Mouse (Mus musculus): ENCODE data around the gene Mxra7.
A peak's percentile ranks its signal among the peaks of the same experiment; 100 is the strongest.

Gene Mxra7

DNA sequence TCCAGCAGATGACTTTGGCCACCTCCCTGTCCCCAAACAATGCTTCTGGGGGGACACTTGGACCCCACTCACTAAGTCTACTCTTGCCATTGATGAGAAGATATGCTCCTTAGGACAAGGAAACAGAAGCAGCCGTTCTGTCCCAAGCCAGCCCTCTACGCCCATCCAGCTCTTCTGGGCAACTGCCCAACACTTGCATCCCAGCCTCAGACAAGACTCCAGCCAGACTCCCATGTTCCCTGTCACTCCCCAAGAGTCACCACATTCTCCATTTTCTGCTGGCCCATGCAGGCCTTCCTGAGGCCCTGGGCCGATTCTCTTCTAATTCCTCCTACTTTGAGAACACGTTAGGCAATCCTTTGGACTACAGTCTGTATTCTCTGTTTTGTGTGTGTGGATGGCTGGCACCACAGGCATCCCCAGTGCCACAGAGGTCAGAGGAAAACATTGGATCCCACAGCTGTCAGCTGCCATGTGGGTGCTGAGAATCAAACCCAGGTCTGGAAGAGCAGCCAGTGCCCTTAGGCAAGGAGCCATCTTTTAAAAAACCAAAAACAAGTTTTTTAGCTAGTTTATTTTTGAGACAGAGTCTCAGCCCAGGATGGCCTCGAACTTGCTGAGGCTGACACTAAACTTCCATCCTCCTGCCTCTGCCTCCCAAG, 7.8 kb downstream of the Mxra7 start:
- no peak for DNase-seq (ENCODE audit: low spot score)

DNA sequence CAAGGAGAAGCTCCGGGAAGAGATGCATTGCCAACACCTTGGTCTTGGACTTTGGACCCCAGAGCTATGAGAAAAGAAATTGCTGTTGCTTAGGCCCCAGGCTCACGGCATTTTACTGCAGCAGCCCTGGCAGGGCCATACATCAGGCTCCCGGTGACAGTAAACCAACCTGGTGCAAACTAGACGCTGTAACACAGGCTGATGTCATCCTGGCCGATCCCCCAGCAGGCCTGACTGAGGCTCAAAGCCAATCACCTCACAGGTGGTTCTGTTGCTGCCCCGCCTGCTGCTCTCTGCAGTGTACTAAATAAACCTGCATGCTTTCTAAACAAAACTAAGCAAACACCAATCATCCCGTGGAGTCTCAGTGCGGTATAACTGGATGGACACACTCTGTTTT, 9.1 kb downstream of the Mxra7 start:
- DNase-seq (ENCODE audit: low spot score), result no peak

DNA sequence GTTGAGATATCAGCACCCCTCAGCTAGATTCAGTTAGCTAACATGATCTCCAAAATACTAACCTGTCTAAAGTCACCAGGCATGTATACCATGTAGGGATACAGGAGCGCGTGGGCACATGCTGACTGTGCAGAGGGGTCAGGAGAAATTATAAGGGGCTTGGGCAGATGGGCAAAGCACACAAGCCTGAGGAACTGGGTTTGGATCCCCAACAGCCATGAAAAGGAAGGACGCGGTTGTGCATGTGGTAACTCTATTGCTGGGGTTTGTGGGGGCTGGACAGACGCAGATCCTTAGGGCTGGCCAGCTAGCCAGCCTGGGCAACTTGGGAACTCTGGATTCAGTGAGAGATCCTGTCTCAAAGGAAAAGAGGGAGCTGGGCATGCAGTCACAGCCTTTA, 10.3 kb downstream of the Mxra7 start:
- DNase-seq (ENCODE audit: low spot score), result no peak

DNA sequence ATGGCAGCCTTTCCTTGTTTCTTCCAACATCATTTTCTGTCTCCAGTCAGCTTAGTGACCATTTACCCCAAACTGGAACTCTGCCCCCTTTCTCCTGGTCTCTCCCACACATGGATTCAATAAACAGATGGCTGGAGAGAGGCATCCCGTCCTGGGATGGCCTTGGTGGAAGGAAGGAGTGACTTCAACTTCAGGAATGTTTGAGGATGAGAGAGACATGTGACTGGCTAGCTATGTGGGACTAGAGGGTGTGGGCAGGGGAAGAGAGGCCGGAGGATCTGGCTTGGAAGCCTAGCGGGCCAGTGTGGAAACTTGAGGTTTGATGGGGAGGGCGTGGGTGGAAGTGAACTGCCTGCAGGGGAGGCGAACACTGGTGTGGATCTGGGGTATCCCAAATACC, 11.1 kb downstream of the Mxra7 start:
- DNase-seq (ENCODE audit: low spot score), result no peak

DNA sequence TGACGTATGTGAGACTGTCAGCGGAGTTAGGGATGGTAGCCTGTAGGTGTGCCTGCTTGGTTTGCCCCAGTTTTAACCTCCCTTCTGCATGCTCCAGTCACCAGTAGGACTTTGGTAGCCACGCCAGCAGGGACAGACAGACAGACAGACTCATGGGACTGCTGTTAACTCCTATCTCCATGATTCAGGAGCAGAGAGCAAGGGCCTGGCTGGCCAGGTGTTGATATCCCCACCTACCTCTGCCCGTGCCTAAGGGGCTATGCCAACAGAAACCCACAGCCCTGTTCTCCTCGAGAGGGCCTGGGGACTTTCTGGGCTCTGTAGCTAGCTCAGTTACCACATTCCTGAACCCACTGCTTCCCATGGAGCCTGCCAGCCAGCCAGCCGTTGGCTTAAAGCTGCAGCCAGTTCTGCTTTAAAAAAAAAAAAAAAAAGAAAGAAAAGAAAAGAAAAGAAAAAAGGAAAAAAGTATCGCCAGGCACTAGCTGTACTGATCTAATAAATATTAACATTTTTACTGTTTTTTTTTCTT, 12.9 kb downstream of the Mxra7 start:
- DNase-seq (ENCODE audit: low spot score), result no peak

DNA sequence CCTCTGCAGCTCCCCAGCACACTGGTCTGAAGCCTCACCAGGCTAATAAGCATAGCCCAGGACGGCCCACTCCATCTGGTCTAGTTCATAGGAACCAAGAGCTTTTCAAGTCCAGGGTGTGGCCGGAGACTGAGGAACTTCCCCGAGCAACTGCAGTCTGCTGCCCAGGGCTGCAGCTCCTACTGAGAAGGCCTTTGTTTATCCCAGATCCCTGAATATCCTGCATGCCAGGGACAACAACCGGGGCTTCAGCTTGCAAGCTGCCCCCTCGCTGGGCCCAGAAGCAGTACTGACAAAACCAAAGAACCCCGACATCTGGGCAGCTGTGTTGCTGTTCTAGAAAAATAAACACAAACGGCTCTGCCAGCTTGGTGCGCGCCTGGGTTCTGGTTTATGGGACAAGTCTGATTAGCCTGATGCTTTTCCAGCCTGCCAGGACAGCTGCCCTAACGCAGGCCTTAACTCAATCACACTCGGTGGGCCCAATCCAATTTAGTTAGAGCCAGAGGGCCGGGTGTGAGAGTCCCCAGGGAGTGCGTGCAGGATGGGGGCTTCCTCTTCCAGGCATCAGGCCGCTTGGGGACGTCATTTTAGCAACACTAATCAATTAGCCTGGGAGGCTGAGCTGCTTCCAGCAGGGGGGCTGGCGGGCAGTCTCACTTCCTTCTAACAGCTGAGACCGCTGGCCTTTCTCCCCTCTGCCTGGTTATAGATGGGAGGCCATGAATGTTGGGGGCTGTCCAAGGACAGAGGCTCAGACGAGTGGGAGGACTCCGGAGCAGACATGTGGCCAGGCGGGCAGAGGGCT, 13.6 kb downstream of the Mxra7 start:
- peak; percentile 78 for DNase-seq (ENCODE audit: low spot score)

DNA sequence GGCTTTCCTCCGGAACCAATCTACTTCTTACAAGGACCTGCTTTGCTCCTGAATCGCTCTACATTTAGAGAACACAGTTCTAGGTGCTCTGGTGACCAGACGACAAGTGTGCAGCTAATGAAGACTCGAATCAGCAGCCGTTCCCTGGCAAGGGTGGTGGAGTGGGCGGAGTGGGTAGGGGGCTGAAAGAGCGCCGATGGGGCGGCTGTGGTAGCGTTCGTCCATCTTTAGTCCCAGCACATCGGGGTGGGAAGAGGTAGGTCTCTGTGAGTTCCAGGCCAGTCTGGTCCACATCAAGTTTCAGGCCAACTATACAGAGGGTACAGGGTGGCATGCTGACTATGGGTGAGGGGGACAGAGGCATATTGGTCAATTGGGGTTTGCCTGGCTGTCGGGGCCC, 14.2 kb downstream of the Mxra7 start:
- no peak for DNase-seq (ENCODE audit: low spot score)

DNA sequence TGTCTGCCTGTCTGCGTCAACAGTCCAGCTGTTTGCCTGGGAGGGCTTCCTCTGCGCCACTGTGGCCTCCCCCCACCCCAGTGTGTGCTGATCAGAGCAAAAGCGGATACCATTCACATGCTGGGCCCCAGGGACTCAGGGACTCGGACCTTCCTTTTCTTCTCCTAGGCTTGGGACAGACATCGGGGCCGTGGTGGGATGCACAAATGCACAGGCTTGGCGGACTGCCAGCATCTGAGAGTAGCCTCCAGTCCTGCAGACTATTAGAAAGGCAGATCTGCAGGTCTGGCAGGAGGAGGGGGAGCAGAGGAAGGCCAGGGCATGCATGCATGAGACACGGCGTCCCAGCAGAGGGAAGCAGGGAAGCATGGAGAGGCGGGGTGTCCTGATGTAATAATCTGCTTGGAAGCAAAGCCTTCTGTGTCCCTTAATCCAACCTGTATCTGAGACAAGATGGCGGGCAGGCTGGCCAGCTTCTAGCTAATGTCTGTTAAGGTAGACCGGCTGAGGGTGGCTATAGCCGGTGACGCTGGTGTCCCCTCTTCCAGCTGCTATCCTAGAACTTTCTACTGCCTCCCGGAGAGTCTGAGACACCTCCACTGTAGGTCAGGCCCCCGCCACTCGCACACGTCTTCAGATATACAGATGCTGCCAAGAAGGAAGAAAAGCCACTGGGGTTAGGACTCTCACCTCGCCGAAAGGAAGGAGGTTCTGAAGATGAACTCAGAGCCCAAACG, 14.9 kb downstream of the Mxra7 start:
- peak; percentile 74 for DNase-seq (ENCODE audit: low spot score)

DNA sequence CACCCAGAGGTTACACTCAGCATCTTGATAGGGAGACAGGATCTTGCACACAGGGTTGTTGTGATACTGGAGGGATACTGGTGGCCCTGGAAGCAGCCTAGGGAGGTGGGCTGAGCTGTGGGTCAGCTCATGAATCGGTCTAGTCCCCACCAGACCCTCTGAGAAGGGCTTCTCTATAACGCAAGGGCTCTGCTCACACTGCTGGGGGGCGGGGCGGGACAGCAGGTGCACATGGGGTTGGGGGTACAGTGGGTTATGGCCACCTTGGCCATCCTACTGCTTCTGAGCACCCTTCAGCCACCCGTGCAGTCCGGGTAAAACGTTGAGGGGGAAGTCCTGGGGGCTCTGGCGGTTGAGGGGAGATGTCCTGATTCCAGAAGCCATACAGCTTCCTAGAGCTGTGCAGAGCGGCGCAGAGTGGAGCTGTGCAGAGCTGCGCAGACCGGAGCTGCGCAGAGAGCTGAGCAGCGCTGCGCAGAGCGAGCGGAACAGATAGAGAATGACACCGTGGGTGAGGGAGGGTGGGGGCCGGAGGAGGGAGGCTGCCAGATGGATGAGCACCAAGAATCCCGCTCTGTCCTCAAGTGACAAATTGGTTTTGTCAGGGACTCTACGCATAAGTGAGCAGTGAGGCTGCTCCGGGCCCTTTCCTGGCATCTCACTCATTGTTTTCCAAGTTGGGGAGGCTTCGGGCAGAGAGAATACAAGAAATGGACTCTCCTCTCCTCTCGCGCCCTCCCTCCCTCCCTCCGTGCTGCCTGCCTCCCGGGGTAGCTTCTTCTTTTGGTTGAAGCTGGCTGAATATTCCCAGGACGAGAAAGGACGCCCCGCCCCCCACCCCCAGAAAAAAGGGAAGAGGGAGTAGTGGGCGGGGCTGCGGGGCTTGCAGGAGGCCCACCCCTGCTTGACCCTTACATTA, 16.6 kb downstream of the Mxra7 start:
- DNase-seq (ENCODE audit: low spot score), result peak; percentile 86

DNA sequence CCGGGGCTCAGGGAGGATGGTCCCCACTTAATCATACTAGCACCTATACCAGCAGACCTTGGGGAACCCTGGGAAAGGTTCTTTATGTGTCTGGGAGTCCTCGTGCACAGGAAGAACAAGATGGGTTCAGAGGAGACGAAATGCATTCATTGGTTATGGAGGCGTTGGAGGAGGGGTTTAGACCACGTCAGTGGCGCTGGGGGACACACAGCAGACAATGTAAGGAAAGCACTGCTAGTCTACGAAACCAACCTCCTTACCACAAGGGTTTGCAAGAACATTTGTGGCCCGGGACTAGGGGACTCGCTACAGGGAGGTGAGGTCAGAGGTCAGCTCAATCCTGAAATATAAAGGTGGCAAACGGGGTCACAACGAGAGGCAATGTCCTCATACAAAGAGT, 17.3 kb downstream of the Mxra7 start:
- no peak for DNase-seq (ENCODE audit: low spot score)

DNA sequence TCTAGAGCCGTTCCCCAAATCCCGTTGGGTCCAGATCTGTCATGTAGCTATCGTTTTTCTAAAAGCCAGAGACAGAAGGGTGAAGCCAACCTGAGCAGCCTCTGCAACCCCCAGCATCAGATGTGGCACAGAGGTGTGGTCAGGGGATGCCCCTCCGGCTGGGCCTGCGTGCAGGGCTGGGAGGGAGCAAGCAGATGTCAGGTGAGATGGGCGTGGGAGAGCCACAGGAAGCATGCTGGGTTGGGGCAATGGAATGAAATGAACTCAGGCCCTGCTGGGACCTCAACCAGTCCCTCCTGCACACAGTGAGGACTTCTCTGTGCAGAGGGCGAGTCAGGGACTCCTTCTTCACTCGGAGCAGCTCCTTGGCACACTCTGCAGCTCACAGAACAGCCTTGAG, 18.3 kb downstream of the Mxra7 start:
- DNase-seq (ENCODE audit: low spot score), result no peak

DNA sequence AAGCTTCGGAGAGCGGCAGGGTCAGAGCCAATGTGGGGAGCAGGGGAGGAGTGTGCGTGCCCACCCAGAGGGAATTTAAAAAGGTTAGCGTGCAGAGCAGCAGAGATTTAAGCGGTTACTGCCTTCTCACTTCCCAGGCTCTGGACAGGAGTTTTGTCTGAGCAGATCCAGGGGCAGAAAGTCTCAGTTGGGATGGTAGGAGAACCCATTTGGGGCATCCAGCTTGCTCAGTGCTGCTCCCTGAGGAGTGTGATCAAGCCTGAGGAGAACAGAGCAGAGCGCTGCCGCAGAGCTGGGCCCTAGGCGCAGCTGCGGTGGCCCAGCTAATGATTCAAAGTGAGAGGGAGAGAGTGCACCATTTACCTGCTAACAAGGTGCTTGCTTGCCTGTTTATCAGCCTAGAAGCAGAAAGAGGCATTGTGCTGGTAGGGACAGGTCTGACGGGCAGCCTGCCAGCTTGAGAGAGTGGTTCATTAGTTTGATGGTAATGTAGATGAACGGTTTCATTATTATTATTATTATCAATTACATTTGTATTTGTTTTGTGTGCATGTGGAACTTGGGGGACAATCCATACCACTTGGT, 18.9 kb downstream of the Mxra7 start:
- DNase-seq (ENCODE audit: low spot score), result no peak

DNA sequence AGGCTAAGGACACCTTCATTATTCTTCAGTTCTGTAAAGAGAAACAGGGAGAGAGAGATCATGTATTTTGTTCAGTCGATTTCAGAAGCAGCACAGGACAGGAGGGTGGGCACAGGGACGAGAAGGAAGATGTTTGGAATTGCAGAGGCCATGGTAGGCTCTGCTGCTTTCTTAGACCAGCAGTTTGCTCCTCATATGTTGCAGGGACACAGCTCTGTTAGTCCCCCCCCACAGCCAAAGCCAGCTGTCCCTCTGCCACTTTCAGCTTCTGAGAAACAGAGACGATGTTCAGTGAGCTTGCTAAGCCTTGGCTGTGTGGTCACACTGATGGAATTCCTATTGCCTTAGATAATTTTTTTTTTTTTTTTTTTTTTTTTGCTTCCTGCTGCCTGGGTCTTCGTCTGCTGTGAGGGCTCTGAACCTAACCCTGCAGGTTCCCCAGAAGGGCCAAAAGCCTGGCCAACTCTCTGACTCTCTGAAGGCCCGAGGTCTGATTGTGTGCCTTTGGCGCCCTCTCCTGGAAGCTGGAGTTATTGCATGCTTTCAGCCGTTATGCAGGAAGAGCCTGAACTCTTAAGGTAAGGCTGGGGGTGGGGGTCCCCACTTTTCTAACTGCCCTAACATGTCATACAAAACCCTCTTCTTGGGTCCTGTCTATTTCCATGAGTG, 19.8 kb downstream of the Mxra7 start:
- peak; percentile 94 for DNase-seq (ENCODE audit: low spot score)

DNA sequence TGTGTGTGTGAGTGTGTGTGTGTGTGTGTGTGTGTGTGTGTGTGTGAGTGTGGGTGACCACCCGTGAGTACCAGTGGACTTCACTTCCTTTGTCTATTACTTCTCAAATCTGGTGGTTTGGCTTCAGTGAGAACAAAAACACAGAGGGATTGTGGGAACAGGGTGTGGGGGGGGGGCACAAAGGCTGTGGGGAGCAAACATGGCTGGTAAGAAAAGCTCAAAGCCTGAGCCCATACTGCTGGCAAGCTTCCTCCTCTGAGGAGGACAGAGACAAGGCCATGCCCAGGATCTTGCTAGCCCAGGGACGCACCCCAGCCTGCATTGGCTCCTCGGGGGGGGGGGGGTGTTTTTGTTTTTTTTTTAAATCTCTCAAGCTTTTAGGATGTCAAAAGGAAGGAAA, 20.3 kb downstream of the Mxra7 start:
- DNase-seq (ENCODE audit: low spot score), result no peak

DNA sequence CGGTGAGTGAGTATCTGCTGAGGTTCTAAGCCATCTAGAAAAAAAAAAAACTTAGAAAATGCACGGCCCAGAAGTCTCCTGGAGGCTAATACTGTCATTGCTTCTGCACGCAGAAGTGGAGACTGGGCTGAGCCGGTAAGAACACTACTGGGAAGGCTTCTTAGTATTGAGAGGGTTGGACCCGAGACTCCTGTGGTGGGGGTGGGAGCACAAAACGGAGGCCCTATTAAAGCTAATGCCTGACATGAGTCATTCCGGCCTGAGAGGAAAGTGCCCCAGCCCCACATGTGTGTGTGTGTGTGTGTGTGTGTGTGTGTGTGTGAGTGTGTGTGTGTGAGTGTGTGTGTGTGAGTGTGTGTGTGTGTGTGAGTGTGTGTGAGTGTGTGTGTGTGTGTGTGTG, 20.7 kb downstream of the Mxra7 start:
- DNase-seq (ENCODE audit: low spot score), result no peak

DNA sequence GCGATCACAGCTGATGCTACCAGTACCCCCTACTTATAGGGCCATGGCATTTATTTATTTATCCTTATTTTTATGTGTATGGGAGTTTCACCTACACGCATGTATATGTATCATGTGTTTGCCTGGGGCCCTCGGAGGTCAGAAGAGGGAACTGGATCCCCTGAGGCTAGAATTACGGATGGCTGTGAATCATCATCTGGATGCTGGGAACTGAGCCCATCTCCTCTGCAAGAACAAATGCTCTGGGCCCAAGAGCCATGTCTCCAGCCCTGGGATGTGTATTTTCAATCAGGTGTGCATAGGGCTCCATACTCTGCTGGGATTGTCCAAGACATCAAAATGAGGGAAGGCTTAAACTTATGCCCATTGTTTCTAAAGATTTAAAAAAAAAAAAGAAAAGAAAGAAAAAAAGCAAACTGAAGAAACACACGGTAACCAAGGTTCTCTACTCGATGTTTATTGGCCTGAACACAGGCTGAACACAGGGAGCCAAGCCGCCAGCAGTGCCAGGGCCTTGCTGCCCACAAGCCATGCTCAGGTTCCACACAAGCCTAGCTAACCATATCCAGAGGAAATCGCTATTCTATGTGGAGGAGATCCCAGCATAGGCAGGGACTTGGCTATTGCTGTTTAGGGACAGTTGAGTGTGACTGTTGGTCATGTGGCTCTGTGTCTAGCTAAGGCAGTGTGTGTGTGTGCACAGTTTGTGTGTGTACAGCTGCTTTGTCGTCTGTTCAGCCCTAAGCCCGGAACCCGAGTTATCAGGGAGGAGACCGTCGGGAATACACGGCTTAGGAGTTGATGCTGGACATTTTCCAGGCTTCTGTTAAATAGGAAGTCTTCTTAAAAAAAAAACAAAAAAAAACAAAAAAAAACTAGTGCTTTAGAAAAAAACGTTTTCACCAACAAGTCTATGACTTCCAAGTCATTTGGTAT, 21.4 kb downstream of the Mxra7 start:
- DNase-seq (ENCODE audit: low spot score), result no peak

DNA sequence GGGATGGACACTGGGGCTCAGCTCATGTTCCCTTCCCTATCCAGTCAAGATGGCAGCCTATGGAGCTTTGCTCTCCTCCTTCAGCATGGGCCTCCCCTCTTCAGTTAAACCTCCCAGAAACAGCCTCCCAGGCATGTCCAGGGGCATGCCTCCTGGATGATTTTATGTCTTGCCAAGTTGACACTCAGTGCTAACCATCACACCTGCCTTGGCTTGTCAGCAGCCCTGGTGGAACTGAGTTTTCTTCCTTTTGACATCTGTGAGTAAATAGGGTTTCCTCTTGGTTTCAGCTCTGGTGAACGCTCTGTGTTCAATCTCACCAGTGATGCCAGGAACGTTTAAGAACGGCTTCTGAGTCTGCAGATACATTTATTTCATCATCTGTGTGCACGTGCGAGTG, 25.1 kb downstream of the Mxra7 start:
- DNase-seq (ENCODE audit: low spot score), result no peak

DNA sequence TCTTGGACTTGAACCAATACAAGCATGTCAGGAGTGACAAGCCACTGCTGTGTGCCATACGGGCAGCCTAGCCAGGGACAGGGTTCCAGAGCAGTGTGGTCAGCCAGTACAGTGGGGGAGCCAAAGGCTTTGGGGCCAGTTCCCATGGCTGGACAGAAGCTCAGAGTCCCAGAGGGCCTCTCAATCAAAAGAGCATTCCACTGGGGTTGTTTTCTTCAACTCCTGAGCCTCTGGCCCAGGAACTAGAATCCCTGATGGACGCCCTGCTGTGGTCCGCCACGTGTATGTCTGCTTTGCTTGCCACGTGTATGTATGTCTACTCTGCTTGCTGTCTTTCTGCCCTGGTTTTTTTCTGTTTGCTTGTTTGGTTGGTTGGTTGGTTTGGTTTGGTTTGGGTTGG, 26.7 kb downstream of the Mxra7 start:
- DNase-seq (ENCODE audit: low spot score), result no peak

DNA sequence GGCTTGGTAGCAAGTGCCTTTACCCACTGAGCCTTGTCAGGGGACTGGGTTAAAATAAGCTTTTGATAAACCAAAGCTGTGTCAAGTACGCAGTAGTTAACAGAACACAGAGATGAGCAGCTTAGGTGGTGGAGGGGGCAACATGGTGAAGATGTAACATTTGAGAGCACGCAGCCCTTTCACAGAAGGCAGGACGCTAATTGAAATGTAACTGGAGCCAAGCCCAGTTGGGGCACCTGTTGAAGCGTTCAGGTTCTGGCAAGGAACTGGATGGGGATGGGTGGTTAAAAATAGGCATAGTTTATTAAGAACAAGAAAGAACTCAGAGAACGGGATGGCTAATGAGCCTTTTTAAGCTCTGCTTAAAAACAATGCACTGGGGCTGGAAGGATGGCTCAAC, 28.5 kb downstream of the Mxra7 start:
- no peak for DNase-seq (ENCODE audit: low spot score)

DNA sequence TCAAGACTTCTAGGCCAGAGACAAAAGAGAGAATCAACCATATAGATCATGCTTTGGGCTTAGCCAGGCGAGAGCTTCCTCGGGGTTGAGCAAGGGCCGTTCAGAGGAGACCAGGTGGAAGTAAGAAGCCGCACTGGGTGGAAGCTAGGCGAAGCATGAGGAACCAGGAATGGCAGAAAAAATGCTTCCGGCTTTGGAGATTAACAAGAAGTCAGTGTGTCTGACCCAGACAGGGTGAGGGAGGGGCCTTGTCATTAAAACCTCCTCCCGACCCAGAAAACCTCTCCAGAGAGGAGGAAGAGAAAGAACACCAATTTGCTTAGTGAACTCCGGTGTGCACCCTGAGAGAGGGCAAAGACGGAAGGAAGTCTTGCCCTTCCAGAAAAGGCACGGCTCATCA, 43.6 kb downstream of the Mxra7 start:
- DNase-seq (ENCODE audit: low spot score), result no peak

All from embryo, embryonic 10.5 days (tissue).